Mouse (Mus musculus): ENCODE data around the gene Clic3. TPM values are rescaled to one million over a fixed set of nuclear protein-coding genes. Genes with fewer than 3 reads are reported as not detected.
"Not testable (repeated sequence)": the region's sequence is repeated elsewhere in the genome, so short reads cannot be mapped to it uniquely, and the experiment has no call there.

Clic3 gene
- 139 and 180 TPM in 2 replicates for polyA plus RNA-seq (2015; fragmentation: Nextera tagmentation; extraction: Ambion mirVana)

GRCm38 (mm10) chr2:25456205-25456953, at the start of gene Clic3:
Gene Clic3 (plus strand): TSS chr2:25456838.
- H3K36me3 ChIP-seq (ENCODE audit: control insufficient read depth, insufficient read depth, low read length) = no peaks in the 10 kb centered on the region
- H3K4me3 ChIP-seq (ENCODE audit: low read length) = peak within 1 kb of the TSS; percentile 34
- H3K4me1 ChIP-seq (replicated peaks; ENCODE audit: control insufficient read depth, insufficient read depth, low read length) = peaks cover 31% of the 10 kb centered on the region
- peak within 1 kb of the TSS; percentile 91 for H3K27ac ChIP-seq (ENCODE audit: low read length)
- peak within 1 kb of the TSS; percentile 36 for H3K4me2 ChIP-seq (ENCODE audit: low read depth, low read length)
- ATAC-seq (ENCODE audit: low read depth) = peak; percentile 58
- no peaks in the 10 kb centered on the region for H3K27me3 ChIP-seq (ENCODE audit: control insufficient read depth, insufficient read depth, low read depth, low read length)
- H3K9ac ChIP-seq (ENCODE audit: low read length) = peak within 1 kb of the TSS; percentile 53
- WGBS = 43% methylated on average over 14 of the region's 14 CpGs
- no peaks in the 10 kb centered on the region for H3K9me3 ChIP-seq (ENCODE audit: control insufficient read depth, low read length)

DNA sequence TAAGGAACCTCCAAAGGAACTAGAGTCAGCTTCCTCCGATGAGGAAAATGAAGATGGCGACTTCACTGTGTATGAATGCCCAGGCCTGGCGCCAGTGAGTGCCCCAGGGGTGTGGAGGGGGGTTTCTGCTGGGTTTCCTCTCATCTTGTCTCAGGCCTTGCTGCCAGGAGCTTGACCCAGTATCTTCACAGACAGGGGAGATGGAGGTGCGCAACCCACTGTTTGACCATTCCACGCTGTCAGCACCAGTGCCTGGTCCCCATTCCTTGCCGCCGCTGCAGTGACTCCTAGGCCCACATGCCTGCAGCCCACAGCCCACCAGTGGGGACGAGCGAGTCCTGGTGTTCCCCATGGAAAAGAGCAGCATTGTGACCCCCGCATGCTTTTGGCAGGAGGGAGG, 47.7 kb upstream of the Clic3 start:
- no peaks in the 10 kb centered on the region for H3K9me3 ChIP-seq (ENCODE audit: control insufficient read depth, low read length)
- no peak for ATAC-seq (ENCODE audit: low read depth)
- WGBS = 74% methylated on average over 10 of the region's 10 CpGs
- H3K27ac ChIP-seq (ENCODE audit: low read length) = no peak overlapping the region
- no peak overlapping the region for H3K4me3 ChIP-seq (ENCODE audit: low read length)
- H3K9ac ChIP-seq (ENCODE audit: low read length) = no peak overlapping the region
- no peaks in the 10 kb centered on the region for H3K36me3 ChIP-seq (ENCODE audit: control insufficient read depth, insufficient read depth, low read length)
- H3K4me2 ChIP-seq (ENCODE audit: low read depth, low read length) = no peak overlapping the region
- peaks cover 8% of the 10 kb centered on the region for H3K27me3 ChIP-seq (ENCODE audit: control insufficient read depth, insufficient read depth, low read depth, low read length)
- no peaks in the 10 kb centered on the region for H3K4me1 ChIP-seq (replicated peaks; ENCODE audit: control insufficient read depth, insufficient read depth, low read length)

DNA sequence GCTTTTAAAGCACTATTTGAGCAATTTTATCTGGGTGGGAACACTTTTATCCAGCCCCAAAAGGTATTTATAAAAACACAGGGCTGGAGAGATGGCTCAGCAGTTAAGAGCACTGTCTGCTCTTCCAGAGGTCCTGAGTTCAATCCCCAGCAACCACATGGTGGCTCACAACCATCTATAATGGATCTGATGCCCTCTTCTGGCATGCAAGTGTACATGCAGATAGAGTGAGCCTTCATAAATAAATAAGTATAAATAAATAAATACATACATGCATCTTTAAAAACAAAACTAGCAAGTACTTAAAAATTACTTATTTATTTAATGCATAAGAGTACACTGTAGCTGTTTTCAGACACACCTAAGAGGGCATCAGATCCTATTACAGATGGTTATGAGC, 43.2 kb upstream of the Clic3 start:
- H3K27me3 ChIP-seq (ENCODE audit: control insufficient read depth, insufficient read depth, low read depth, low read length); H3K9ac ChIP-seq (ENCODE audit: low read length); H3K36me3 ChIP-seq (ENCODE audit: control insufficient read depth, insufficient read depth, low read length); H3K4me2 ChIP-seq (ENCODE audit: low read depth, low read length); H3K9me3 ChIP-seq (ENCODE audit: control insufficient read depth, low read length); H3K27ac ChIP-seq (ENCODE audit: low read length); H3K4me1 ChIP-seq (replicated peaks; ENCODE audit: control insufficient read depth, insufficient read depth, low read length); ATAC-seq (ENCODE audit: low read depth); H3K4me3 ChIP-seq (ENCODE audit: low read length): not testable (repeated sequence)

DNA sequence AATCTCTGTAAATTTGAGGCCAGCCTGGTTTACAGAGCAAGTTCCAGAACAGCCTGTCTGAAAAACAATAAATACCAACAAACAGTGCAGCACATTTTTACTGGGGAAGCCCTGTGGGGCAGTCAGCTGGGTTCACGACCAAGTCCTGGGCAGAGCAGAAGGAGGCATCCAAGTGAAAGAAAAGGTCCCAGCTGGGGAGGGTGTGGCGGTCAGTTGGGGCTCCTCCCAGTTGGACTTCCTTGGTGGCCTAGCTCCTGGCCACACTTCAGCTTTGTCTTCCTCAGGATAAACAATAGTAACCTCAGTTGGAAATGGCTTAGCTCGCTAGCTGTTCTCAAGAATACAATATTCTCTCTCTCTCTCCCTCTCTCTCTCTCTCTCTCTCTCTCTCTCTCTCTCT, 39.2 kb upstream of the Clic3 start:
- Histone ChIP-seq H3K27me3 (ENCODE audit: control insufficient read depth, insufficient read depth, low read depth, low read length) (no peaks in the 10 kb centered on the region), H3K9ac (ENCODE audit: low read length) (no peak overlapping the region), H3K36me3 (ENCODE audit: control insufficient read depth, insufficient read depth, low read length) (no peaks in the 10 kb centered on the region), H3K4me1 (replicated peaks; ENCODE audit: control insufficient read depth, insufficient read depth, low read length) (no peaks in the 10 kb centered on the region), H3K4me2 (ENCODE audit: low read depth, low read length) (no peak overlapping the region), H3K27ac (ENCODE audit: low read length) (no peak overlapping the region), H3K9me3 (ENCODE audit: control insufficient read depth, low read length) (no peaks in the 10 kb centered on the region), H3K4me3 (ENCODE audit: low read length) (no peak overlapping the region)
- ATAC-seq (ENCODE audit: low read depth) = no peak
- 11% methylated on average over 3 of the region's 3 CpGs for WGBS

DNA sequence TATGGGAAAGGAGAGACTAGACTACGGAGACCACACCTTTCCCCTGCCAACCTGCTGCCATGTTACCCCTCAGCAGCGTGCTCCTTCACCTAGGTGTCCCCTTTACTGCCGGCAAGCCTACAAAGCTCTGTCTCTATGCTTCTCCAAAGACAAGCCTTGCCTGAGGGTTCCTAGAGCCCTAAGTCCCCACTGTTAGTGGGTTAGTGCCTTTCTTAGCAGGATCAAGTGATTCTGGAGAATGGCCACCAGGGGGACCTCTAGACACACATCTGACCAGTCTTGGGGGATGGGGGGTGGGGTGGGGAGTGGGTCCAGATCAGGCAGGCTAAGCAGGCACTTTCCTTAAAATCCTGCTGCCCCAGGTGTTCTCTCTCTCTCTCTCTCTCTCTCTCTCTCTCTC, 34.7 kb upstream of the Clic3 start:
- Histone ChIP-seq H3K9me3 (ENCODE audit: control insufficient read depth, low read length) (no peaks in the 10 kb centered on the region), H3K9ac (ENCODE audit: low read length) (no peak overlapping the region), H3K4me3 (ENCODE audit: low read length) (no peak overlapping the region), H3K27me3 (ENCODE audit: control insufficient read depth, insufficient read depth, low read depth, low read length) (peaks cover 25% of the 10 kb centered on the region), H3K4me2 (ENCODE audit: low read depth, low read length) (no peak overlapping the region), H3K4me1 (replicated peaks; ENCODE audit: control insufficient read depth, insufficient read depth, low read length) (no peaks in the 10 kb centered on the region), H3K27ac (ENCODE audit: low read length) (no peak overlapping the region), H3K36me3 (ENCODE audit: control insufficient read depth, insufficient read depth, low read length) (no peaks in the 10 kb centered on the region)
- 24% methylated on average over 3 of the region's 3 CpGs for WGBS
- ATAC-seq (ENCODE audit: low read depth) = 0 out of 2 replicates have a peak, but pooled peaks have one; percentile 44

GRCm38 (mm10) chr2:25422587-25423410, 33.8 kb upstream of the Clic3 start, which contains the start of gene Fut7:
Gene Fut7 (plus strand): TSS chr2:25423267.
- H3K9ac ChIP-seq (ENCODE audit: low read length) = no peak within 1 kb of the TSS
- H3K4me2 ChIP-seq (ENCODE audit: low read depth, low read length) = no peak within 1 kb of the TSS
- 54% methylated on average over 17 of the region's 17 CpGs for WGBS
- H3K27me3 ChIP-seq (ENCODE audit: control insufficient read depth, insufficient read depth, low read depth, low read length) = peaks cover 25% of the 10 kb centered on the region
- H3K4me1 ChIP-seq (replicated peaks; ENCODE audit: control insufficient read depth, insufficient read depth, low read length) = no peaks in the 10 kb centered on the region
- no peak for ATAC-seq (ENCODE audit: low read depth)
- H3K9me3 ChIP-seq (ENCODE audit: control insufficient read depth, low read length) = no peaks in the 10 kb centered on the region
- no peak within 1 kb of the TSS for H3K4me3 ChIP-seq (ENCODE audit: low read length)
- no peaks in the 10 kb centered on the region for H3K36me3 ChIP-seq (ENCODE audit: control insufficient read depth, insufficient read depth, low read length)
- H3K27ac ChIP-seq (ENCODE audit: low read length) = no peak within 1 kb of the TSS

DNA sequence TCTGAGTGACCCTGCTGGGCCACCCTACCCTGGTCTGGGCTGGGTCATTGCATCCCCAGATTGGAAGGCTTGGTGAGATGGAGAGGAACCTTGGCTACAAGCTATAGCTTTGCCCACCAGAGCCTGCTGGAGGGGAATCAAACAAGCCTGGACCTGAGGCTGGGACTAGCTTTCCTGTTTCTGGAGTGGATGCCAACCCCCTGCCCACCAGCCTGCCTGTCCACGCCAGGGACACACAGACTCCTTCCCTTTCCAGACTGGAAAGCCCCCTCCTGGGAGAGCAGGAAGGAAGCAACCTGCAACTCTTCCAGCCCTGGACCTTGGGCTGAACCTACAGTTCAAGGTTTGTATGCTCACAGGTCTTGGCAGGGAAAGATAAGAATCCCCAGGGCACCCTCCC, 33.0 kb upstream of the Clic3 start:
- ATAC-seq (ENCODE audit: low read depth) = no peak
- Histone ChIP-seq H3K27ac (ENCODE audit: low read length) (no peak overlapping the region), H3K36me3 (ENCODE audit: control insufficient read depth, insufficient read depth, low read length) (no peaks in the 10 kb centered on the region), H3K9me3 (ENCODE audit: control insufficient read depth, low read length) (no peaks in the 10 kb centered on the region), H3K9ac (ENCODE audit: low read length) (no peak overlapping the region), H3K27me3 (ENCODE audit: control insufficient read depth, insufficient read depth, low read depth, low read length) (peaks cover 25% of the 10 kb centered on the region), H3K4me2 (ENCODE audit: low read depth, low read length) (no peak overlapping the region), H3K4me1 (replicated peaks; ENCODE audit: control insufficient read depth, insufficient read depth, low read length) (peaks cover 2% of the 10 kb centered on the region; the same call in 1 of the 2 replicates), H3K4me3 (ENCODE audit: low read length) (no peak overlapping the region)
- 40% methylated on average over 1 of the region's 1 CpGs for WGBS

GRCm38 (mm10) chr2:25425481-25425880, 31.2 kb upstream of the Clic3 start:
- Histone ChIP-seq H3K4me1 (replicated peaks; ENCODE audit: control insufficient read depth, insufficient read depth, low read length) (peaks cover 10% of the 10 kb centered on the region), H3K9me3 (ENCODE audit: control insufficient read depth, low read length) (no peaks in the 10 kb centered on the region), H3K27ac (ENCODE audit: low read length) (no peak overlapping the region), H3K9ac (ENCODE audit: low read length) (no peak overlapping the region), H3K4me2 (ENCODE audit: low read depth, low read length) (no peak overlapping the region), H3K4me3 (ENCODE audit: low read length) (no peak overlapping the region), H3K27me3 (ENCODE audit: control insufficient read depth, insufficient read depth, low read depth, low read length) (peaks cover 36% of the 10 kb centered on the region), H3K36me3 (ENCODE audit: control insufficient read depth, insufficient read depth, low read length) (no peaks in the 10 kb centered on the region)
- WGBS = 43% methylated on average over 27 of the region's 27 CpGs
- ATAC-seq (ENCODE audit: low read depth) = no peak

- Histone ChIP-seq H3K9ac (ENCODE audit: low read length) (no peak overlapping the region), H3K9me3 (ENCODE audit: control insufficient read depth, low read length) (no peaks in the 10 kb centered on the region), H3K4me2 (ENCODE audit: low read depth, low read length) (no peak overlapping the region), H3K4me3 (ENCODE audit: low read length) (no peak overlapping the region), H3K27ac (ENCODE audit: low read length) (no peak overlapping the region), H3K36me3 (ENCODE audit: control insufficient read depth, insufficient read depth, low read length) (no peaks in the 10 kb centered on the region), H3K4me1 (replicated peaks; ENCODE audit: control insufficient read depth, insufficient read depth, low read length) (peaks cover 10% of the 10 kb centered on the region), H3K27me3 (ENCODE audit: control insufficient read depth, insufficient read depth, low read depth, low read length) (peaks cover 36% of the 10 kb centered on the region)
- ATAC-seq (ENCODE audit: low read depth) = no peak
- 27% methylated on average over 5 of the region's 5 CpGs for WGBS
Observed at GRCm38 (mm10) chr2:25426721-25427191, 29.9 kb upstream of the Clic3 start.
